Mouse (Mus musculus) heart, postnatal 4 days (tissue): Measurements from ENCODE around the gene Foxp1. TPM values are rescaled to one million over a fixed set of nuclear protein-coding genes. Genes with fewer than 3 reads are reported as not detected.

Experiments used
- DNase-seq: peaks from one replicate; pipeline ENCODE4 v3.0.0; 2021
- total RNA-seq, 2 experiments: library from RNA; stranded (reverse); gene quantifications; 2 replicates each; pipeline ENCODE4 v1.2.3; 2021

Foxp1 gene
- total RNA-seq: 10 to 100 TPM; 66.1 to 67.0 TPM

GRCm38 (mm10) chr6:99522359-99523108, at the start of gene Foxp1:
Foxp1 (minus strand) TSS chr6:99522721.
- peak; percentile 83 for DNase-seq

GRCm38 (mm10) chr6:99572071-99572470, 49.5 kb upstream of the Foxp1 start:
- no peak for DNase-seq

- DNase-seq: no peak
Observed at GRCm38 (mm10) chr6:99566921-99567320, 44.4 kb upstream of the Foxp1 start.

- DNase-seq: no peak
Observed at GRCm38 (mm10) chr6:99564766-99565165, 42.2 kb upstream of the Foxp1 start.

- DNase-seq: no peak
Observed at GRCm38 (mm10) chr6:99556950-99557349, 34.4 kb upstream of the Foxp1 start.

GRCm38 (mm10) chr6:99552816-99553215, 30.3 kb upstream of the Foxp1 start:
- DNase-seq: no peak

GRCm38 (mm10) chr6:99546416-99546815, 23.9 kb upstream of the Foxp1 start:
- no peak for DNase-seq

GRCm38 (mm10) chr6:99545437-99545836, 22.9 kb upstream of the Foxp1 start:
- DNase-seq: no peak

GRCm38 (mm10) chr6:99541105-99541504, 18.6 kb upstream of the Foxp1 start:
- no peak for DNase-seq

GRCm38 (mm10) chr6:99540653-99541052, 18.1 kb upstream of the Foxp1 start:
- DNase-seq: no peak

GRCm38 (mm10) chr6:99540146-99540545, 17.6 kb upstream of the Foxp1 start:
- DNase-seq: no peak

GRCm38 (mm10) chr6:99538194-99538941, 15.8 kb upstream of the Foxp1 start:
- DNase-seq: no peak

GRCm38 (mm10) chr6:99534211-99534745, 11.8 kb upstream of the Foxp1 start:
- no peak for DNase-seq

- no peak for DNase-seq
Observed at GRCm38 (mm10) chr6:99532458-99532857, 9.9 kb upstream of the Foxp1 start.

- no peak for DNase-seq
Observed at GRCm38 (mm10) chr6:99528972-99529371, 6.5 kb upstream of the Foxp1 start.

GRCm38 (mm10) chr6:99527457-99528105, 5.1 kb upstream of the Foxp1 start:
- no peak for DNase-seq

- peak; percentile 41 for DNase-seq
Observed at GRCm38 (mm10) chr6:99525351-99525750, 2.8 kb upstream of the Foxp1 start.

- DNase-seq: no peak
Observed at GRCm38 (mm10) chr6:99523679-99524370, 1.3 kb upstream of the Foxp1 start.

- peak; percentile 83 for DNase-seq
Observed at GRCm38 (mm10) chr6:99523109-99523632, 650 bp upstream of the Foxp1 start.

GRCm38 (mm10) chr6:99521641-99522358, 721 bp downstream of the Foxp1 start:
- DNase-seq: peak; percentile 56

- DNase-seq: peak; percentile 72
Observed at GRCm38 (mm10) chr6:99521038-99521640, 1.4 kb downstream of the Foxp1 start.
